Mouse (Mus musculus): ENCODE measurements around the gene Hmg20a.
"Not testable (repeated sequence)": the region's sequence is repeated elsewhere in the genome, so short reads cannot be mapped to it uniquely, and the experiment has no call there.

The Hmg20a gene

DNA sequence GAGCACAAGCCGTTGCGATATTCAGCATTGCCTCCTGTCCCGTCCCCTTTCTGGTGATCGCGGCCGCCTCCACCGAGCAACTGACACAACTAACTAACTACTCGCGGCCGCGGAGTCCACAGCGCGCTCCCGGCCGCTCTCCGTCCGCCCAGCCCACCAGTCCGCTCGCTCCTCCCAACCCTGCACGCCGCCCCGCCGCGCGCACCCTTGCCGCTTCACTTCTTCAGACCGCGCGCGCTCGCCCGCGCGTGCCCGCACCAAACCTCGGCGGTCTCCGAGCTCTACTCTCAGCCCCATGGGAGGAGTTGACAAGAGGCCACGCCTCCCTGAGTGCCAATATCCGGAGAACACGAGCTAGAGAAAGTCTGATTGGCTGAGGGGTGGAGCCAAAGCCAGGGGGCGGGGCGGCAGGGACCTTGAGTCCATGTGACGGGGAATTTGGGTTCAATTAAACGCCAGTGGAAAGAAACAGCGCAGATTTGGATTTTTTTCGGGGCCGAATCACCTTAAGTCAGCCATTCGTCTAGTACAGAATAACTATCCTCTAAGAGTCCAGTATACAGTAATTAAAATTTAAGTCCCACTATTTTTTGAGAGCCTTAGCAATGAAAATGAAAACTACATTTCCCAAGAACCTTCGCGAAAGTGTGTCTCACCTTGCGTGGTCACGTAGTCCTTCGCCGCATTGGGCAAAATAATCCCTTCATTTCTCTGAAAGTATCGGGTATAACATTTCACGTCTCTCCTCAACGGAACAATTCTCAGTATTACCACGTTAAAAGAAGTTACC is at the start of gene Hmg20a, which contains the start of gene Peak1:
TSS of gene Hmg20a (plus strand) at position 662 of the 790 bp plus-strand sequence.
TSS of gene Peak1 (minus strand) at position 120 of the 790 bp plus-strand sequence.
- peak; percentile 100 for DNase-seq (ENCODE audit: low spot score)

DNA sequence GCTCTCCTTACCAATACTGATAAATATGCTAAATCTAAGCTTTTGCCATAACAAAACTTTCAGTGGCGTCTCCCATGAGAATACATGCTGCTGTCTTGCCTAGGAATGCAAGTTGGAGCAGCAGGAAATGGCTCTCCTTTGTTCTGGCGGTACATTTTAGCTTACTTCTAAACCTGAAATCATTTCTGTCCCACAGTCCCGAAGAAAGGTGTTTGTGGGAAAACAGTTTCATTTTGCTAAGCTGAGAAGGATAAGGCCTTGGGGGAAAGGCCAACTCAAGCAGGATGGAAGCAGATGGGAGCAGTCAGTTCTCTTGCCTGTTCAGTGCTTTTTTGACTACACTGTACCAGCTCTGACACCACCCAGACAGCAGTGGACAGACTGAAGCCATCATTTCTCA is 49.6 kb upstream of the Hmg20a start:
- no peak for DNase-seq (ENCODE audit: low spot score)

DNA sequence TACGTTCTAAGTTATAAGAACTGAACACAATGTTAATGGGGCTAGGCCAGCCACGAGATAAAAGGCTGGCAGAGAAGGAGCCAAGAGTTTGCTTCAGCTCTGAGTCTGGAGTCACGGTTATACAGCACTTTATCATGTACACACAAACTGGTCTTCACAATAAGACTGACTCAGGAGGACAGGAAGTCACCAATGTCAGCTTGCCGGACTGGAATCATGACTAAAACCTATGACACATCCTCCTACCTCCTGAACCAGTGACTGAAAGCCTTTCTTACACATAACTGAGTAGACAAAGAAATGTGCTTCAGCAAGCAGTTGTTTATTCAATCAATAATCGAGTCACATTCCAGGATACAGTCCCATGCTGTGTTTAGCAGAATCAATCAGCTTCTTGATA is 47.7 kb upstream of the Hmg20a start:
- DNase-seq (ENCODE audit: low spot score) = no peak

DNA sequence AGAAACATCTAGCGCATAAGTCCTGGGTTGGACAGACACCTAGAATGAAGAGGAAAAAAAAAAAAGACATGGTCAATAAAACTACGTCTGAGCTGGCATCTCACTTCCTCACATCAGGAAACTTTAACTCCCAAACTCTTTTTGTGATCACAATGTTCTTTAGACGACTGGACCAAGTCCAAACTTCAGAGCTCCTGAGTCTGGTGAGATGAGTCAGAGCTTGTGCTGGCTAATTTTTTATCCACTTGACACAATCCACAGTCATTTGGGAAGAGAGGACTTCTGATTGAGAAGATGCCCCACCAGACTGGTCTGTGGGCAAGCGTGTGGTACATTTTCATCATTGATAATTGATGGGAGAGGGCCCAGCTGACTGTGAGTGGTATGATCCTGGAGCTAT is 44.0 kb upstream of the Hmg20a start:
- DNase-seq (ENCODE audit: low spot score) = no peak

DNA sequence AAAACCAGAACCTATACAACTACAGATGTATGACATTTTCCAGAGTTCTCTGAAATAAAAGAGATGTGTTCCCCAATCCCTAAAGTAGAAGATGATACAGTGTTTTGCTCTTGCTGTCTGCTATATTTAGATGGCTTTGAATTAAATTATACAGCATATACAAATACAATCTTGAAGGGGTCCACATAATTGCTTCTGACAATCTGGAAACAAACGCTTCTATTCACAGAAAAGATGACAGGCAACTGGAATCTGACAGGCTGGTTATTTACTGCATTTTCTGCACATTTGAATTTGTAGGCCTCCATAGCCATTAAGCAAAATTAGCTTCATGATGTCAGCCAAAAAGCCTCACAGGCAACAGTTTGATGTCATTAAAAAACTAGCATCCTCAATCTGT is 35.6 kb upstream of the Hmg20a start:
- DNase-seq (ENCODE audit: low spot score) = no peak

DNA sequence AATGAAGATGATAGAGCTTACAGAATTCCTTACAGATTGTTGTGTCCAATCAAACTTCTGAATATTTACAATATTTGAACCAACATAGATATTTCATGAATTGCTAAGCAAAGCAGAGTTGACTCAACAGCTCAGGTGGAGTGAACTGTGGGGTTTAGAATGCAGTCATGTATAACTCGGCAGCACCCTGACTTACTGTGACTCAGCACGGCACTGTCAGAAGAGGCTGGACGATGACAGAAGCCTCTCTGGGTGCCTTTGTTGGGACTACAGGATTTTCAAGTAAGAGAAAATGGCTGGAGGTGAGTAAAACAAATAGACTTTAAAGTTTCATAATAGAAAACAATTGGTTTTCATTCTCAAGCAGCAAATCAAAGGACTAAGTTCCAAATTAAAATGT is 25.6 kb upstream of the Hmg20a start:
- no peak for DNase-seq (ENCODE audit: low spot score)

DNA sequence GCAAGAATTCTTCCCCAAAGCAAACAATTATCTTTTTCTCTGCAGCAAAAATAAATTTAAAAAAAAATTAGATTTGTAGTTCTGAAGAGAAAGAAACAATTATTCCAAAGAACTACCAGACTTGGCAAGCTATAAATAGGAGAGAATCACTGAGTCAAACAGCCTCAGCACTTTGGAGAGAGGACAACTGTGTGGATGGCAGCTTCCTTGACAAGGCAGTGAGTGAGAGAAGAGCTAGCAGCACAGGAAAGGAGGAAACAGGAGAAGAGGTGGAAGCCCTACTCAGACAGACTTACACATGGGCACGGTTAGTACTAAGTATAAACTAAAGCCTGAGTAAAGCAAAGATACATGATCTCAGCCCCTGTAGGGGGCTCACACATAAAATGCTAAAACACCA is 22.1 kb upstream of the Hmg20a start:
- no peak for DNase-seq (ENCODE audit: low spot score)

DNA sequence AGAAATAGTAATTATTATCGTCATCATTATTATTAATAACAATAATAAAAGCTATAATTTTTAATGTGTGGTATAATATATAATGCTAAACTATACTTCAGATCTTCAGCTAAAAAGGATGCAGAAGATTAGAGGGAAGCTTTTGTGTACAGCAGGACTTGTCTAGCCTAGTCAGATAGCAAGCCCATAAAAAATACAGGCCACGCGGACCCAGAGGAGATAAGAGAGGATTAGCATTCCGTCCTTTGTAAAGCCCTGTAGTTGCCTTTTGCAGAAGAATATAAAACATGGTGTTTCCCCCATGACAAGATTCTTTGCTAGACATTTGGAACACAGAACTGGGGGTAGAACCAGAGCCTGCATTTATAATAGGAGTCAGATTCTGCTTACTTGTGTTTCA is 13.8 kb upstream of the Hmg20a start:
- no peak for DNase-seq (ENCODE audit: low spot score)

DNA sequence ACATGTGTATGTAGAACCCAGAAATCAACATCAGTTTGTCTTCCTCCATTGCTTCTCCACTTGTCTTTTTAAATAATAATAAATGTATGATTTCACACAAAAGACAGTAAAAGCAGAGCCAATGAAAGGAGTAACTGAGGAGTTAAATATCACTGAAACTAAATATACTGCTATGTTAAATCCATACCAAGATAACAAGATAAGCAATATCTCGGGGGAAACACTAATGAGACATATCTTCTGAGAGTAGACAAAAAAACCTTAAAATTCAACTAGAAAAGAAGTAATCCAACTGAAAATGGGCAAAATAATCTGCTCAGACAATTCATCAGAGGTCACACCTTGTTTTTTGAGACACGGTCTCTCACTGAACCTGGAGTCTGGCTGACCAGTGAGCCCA is 8.5 kb upstream of the Hmg20a start:
- DNase-seq (ENCODE audit: low spot score) = no peak

DNA sequence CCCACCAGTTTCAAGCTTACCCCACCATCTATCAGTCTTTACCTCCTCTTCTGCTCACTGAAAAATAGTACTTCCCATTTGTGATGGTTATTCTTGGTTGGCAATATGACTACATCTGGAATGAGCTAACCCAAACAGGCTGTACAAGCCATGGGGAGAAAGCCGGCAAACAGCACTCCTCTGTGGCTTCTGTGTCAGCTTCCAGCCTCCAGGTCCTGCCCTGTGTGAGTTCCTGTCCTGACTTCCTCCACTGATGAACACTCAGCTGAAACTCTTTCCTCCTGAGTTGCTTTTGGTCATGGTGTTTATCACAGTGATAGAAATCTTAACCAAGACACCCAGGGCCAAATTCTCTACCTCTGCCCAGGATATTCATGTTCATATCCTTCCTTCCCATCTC is 5.7 kb upstream of the Hmg20a start:
- no peak for DNase-seq (ENCODE audit: low spot score)

DNA sequence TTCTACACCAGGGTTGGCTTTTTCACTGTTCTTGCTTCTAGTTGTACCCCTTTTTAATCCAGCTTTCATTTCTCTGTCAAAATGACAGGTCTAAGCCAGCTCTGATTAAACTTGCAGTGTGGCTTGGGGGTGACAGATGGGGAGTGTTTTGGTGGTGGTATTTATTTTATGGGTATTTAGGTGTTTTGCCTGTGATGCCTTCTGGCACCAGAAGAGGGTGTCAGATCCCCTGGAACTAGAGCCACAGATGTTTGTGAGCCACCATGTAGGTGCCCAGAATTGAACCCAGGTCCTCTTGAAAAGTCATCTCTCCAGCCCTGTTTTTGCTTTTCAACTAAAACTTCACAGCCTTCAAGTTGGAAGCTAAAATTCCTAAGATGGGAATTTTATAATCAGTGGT is 4.1 kb upstream of the Hmg20a start:
- DNase-seq (ENCODE audit: low spot score) = no peak

DNA sequence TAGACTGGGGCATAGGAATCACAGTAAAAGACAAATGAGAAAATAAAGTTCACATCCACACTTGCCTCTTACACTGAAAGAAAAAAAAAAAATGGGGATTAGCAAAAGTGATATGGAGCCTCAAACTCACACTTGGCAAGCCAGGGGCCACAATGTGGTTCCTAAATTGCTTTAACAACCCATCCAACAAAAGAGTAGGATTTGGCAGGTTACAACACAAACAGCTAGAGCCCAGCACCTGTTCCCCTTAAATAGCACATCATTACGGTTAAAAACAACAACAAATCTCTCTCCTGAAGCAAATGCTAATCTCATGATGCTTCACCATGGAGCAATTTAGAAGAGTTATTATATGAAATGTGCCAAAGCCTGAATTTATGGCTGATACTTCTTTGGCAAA is 3.0 kb upstream of the Hmg20a start:
- no peak for DNase-seq (ENCODE audit: low spot score)

DNA sequence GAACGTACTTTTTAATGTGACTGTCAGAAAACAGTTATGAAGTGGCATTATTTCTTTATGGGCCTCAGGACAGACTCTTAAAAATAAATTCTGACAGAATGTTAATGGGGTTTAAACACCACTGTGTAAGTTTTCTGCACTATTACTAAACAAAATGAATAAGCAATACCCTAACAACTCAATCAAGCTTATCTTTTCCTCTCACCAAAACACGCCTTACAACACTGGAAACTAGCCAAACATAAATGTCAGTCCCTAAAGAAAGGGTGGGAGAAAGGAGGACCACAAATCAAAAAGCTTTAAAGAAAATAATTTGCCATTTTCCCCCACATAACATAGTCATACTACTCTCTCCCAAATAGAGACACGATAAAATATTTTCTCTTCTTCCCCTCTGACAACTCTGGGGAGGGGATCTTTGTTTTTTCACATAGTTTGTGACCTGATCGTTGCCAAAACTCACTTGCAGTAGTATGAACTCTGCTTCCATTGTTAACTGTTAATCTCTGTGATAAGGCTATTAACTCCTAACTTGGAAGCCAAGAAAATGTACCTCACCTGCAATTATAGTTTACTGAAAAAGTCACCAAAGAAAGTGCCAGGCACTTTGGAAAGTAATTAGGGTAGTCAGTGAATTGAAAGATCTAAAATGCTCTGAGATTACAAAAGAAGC is 2.3 kb upstream of the Hmg20a start:
- no peak for DNase-seq (ENCODE audit: low spot score)

DNA sequence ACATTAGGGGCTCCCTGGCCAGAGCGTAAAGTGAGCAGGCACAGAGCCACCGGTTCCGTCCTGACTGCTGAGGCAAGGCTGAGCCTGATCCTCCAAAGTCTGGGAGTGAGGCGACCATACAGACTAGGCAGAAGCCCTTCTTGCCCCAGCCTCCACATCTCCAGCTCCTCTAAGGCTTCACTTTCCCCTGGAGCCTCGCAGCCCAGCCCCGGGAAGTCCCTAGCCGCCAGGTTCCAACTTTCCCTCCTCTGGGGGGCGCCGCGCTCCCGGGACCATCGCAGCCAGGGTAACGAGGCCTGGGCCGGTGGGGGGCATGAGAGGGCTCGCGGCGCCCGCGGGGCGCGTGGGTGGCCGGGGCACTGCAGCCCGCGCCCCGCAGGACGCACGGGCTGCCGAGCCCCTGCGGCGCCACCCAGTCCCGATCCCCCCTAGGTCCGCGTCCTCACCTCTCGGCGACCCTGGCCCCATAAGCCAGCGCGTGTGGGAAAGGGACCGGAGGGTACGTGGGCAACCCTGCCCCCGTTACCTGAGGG is 928 bp upstream of the Hmg20a start:
- DNase-seq (ENCODE audit: low spot score) = peak; percentile 88

DNA sequence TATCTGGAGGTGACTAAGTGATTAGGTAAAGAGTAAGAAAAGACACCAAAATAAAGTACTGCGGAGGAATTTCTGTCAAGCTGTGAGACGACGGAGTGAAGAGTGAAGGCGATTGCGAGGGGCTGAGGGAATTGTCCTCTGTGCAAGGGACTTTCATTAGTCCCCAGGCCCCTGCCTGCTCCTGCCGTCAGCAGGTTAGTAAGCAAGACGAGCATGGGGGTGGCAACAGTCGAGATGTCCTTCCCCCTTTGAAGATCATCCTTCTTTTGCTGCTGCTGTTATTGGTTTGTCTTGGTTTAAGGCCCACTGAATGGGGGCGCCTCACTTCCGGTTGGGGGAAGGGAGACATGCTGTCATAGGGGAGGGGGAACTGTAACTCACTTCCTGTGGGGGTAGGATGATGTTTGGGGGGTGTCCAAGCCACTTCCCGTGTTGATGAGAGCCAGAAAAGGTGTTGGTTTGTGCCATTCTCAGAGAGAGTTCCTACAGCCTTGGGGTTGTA is 380 bp downstream of the Hmg20a start:
- peak; percentile 65 for DNase-seq (ENCODE audit: low spot score)

DNA sequence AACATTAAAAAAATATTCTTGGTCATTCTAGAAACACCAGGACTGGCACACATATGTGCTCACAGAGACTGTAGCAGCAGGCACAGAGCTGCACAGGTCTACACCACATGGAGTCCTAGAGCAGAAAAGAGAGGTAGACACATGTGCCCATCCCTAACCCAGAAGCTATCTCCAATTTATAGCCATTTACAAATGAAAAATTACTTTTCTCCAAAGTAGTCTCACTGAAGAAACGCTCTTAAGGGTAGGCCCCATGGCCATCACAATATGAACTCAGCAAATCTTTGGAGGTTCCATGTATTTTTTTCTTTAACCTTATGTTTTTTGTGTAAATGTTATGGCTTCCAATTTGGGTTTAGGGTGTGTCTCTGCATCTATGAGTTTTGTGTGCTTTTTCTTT is 1.8 kb downstream of the Hmg20a start:
- no peak for DNase-seq (ENCODE audit: low spot score)

DNA sequence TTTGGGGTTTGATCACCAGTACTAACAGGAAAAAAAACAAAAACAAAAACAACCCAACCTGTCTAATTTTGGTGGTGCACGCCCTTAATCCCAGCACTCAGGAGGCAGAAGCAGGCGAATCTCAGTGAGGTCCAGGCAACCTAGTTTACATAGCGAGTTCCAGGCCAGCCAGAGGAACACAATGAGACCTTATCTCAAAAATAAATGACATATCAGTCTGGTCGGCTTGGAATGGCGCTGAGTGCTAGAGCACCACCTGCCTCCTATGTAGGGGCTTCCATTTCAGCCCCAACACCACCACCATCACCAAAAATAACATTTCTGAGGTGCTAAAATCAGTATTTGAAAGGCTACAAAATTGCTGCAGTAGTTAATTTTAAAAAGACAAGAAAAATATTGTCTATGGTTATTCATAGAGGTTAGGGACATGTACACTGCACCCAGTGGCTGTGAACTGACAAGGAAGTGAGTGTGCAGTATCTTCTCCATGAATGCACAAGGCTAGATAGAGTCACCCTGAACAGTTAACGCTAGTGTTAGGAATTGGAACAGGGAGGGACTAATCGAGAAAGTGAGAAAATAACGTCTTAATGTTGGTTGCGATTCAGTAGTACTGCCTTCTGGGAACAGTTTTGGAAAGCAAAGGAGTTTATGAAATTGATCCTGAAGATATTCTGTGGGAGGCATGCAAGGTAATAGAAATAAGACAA is 2.6 kb downstream of the Hmg20a start:
- DNase-seq (ENCODE audit: low spot score) = no peak

DNA sequence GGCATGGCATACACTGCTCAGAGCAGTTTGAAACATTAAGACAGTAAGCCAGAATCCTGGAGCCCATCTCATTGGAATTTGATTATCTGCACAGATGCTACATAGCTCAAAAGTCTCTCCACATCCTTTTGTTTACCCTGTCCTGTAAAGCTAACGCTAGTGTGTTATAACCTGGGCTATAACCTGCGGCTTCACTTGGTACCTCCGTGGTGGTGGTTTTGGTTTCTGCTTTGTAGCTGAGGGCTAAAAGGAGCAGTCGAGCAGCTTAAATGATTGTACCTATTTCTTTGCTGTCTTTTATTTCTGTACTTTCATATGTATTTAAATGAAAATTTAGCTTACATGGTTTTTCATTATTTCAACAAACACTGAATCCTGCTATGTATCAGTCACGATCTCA is 3.6 kb downstream of the Hmg20a start:
- no peak for DNase-seq (ENCODE audit: low spot score)

DNA sequence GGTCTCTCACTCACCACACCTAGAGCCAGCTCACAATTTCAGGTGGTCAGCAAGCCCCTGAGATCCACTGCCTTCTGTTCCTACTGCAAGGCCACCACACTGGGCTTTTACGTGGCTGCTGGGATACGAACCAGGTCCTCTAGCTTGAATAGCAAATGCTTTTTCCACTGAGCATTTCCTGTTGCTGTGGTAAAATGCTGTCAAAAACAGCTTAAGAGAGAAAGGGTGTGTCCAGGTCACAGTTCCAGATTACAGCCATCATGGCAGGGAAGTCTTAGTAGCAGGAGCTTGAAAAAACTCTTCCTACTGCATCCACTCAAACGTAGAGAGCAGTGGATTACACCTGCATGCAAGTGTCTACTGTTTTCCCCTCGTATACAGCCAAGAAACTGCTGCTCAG is 6.5 kb downstream of the Hmg20a start:
- DNase-seq (ENCODE audit: low spot score) = no peak

DNA sequence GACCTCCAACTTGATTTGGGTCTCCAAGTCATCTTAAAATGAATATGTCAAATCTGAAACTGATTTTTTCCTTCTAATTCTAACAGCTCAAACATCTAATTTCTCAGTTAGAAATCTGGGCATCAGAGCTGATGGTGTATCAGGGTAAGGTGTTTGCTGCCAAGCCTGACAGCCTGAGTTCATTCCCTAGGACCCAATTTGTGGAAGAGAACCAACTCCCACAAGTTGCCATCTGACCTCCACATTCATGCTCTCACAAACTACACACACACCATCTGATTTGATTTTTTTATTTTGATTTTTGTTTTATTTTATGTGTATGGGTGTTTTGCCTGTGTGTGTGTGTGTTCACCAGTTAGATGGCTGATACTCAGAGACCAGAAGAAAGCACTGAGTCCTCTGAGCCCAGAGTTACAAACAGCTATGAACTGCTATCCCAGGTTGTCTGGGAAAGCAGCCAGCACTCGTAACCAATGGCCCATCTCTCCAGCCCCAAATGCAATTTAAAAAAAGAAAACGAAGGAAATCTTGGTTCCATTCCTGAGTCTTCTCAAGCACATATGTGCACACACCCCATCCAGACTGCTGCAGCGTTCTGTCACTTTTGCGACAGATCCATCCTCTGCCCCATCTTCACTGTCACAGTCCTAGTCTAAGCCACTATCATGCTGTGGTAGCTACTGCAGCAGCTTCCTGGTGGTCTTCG is 17.6 kb downstream of the Hmg20a start:
- no peak for DNase-seq (ENCODE audit: low spot score)

DNA sequence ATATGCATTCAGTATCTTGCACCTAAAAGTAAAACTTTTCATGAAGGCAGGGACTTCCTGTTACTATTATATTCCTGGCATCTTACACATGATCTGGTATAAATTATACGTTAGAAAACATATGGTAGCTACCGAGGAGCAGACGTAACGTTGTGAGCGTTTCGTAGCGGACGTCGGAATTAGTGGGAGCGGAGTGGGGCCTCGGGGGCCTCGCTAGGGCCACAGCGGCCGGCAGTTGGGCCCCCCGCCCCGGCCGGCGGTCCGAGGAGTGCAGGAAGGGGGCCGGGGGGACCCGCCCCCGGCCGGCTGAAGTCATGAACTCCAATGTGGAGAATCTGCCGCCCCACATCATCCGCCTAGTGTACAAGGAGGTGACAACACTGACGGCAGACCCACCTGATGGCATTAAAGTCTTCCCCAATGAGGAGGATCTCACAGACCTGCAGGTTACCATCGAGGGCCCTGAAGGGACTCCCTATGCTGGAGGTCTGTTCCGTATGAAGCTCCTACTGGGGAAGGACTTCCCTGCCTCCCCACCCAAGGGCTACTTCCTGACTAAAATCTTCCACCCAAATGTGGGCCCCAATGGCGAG is 19.0 kb downstream of the Hmg20a start:
- not testable (repeated sequence) for DNase-seq (ENCODE audit: low spot score)

DNA sequence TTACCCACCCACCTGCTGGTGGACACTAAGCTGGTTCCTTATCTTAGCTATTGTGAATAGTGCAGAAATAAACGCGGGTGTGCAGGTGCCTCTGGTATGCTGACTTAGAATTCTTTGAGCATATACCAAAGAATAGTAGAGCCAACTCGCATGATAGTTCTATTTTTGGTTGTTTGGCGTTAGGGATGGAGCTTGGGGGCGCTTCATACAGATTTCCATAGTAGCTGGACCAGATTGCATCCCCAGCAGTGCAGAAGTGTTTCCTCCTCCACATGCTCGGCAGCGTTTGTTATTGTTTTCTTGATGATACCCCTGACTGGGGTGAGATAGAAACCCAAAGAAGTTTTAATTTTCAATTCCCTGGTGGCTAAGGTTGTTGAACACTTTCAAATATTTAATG is 21.3 kb downstream of the Hmg20a start:
- no peak for DNase-seq (ENCODE audit: low spot score)
